Mouse (Mus musculus) embryonic facial prominence, embryonic 10.5 days (tissue): ENCODE data around the gene Vill. TPM values are rescaled to one million over a fixed set of nuclear protein-coding genes. Genes with fewer than 3 reads are reported as not detected.

Experiments
- DNase-seq: peaks from one replicate; pipeline ENCODE4 v3.0.0-alpha.2; 2017; ENCODE audit warnings: low spot score
- H3K27ac ChIP-seq: fragments of 300-500 bp; sonication (generic); replicated peaks from 2 replicates; pipeline ENCODE4 v1.5.1; 2016; ENCODE audit warnings: mild to moderate bottlenecking
- H3K27me3 ChIP-seq: fragments of 300-500 bp; sonication (generic); replicated peaks from 2 replicates; pipeline ENCODE4 v1.6.1; 2016; ENCODE audit warnings: low read depth, mild to moderate bottlenecking; ENCODE audit not compliant: poor library complexity, severe bottlenecking
- H3K36me3 ChIP-seq: fragments of 300-500 bp; sonication (generic); replicated peaks from 2 replicates; pipeline ENCODE4 v1.6.1; 2016; ENCODE audit warnings: mild to moderate bottlenecking, moderate library complexity
- H3K4me1 ChIP-seq: fragments of 300-500 bp; sonication (generic); 2 replicates; pipeline ENCODE4 v1.6.1; 2016
- H3K4me3 ChIP-seq: fragments of 300-500 bp; sonication (generic); 2 replicates; pipeline ENCODE4 v1.5.1; 2016; ENCODE audit warnings: mild to moderate bottlenecking, moderate library complexity
- H3K9me3 ChIP-seq: fragments of 300-500 bp; sonication (generic); 2 replicates; pipeline ENCODE4 v1.6.1; 2016; ENCODE audit warnings: mild to moderate bottlenecking
- WGBS: fragments of 180-500 bp; shearing (Covaris S2); methylation state at CpG from one replicate; pipeline ENCODE4 v1.1.7; 2016; 5-methylcytosine and 5-hydroxymethylcytosine counted together
- polyA plus RNA-seq: library from polyadenylated mRNA; unstranded; fragments of >200 nt; fragmentation: Nextera tagmentation; extraction: Ambion mirVana; gene quantifications from 2 replicates; pipeline ENCODE4 v1.2.1, GENCODE M21; 2016

Gene Vill
- polyA plus RNA-seq: 19.3 and 20.5 TPM in 2 replicates

DNA sequence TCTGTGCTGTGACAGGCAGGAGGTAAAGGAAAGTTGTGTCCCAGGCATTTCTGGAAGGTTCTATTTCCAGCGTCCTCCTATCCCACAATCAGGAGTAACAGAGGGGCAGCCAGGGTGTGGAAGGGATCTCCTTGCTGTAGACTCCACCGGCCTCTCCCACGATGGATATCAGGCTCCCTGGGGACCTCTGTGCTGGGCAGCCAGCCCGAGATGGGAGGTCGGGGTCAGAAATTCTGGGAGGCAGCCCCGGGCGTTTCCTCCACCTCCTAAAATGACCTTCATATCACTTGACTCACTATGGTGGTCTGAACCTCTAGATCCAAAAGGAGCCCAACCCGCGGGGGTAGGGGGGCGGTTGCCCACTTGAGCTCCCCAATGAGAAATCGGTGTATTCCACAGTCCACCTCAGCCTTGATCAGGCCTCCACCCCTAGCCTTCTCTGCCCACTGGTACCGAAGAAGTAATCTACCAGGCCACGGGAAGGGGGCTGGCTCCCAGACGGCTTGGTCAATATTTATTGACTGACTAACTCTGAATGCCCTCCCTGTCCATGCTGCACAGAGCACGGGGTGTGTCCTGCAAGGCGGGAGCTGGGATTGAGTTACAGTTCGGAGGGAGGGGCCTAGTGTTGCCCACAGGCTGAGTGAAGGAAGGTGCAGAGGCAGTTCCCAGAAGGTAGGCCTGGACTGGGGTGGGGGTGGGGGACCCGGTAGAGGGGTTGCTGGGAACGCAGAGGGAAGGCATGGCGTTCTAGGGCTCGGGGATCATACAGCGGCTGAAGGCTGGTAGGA is at the start of gene Vill:
Gene Vill (plus strand): TSS at position 625 of the 791 bp plus-strand sequence.
- peak; percentile 84 for DNase-seq
- whole genome bisulfite sequencing: 16% methylated on average over 22 of the region's 22 CpGs
- Histone ChIP-seq H3K27me3 (peaks cover 40% of the 10 kb centered on the region), H3K4me3 (peak within 1 kb of the TSS; percentile 60), H3K36me3 (no peaks in the 10 kb centered on the region), H3K4me1 (peaks cover 50% of the 10 kb centered on the region), H3K27ac (peak within 1 kb of the TSS; percentile 85), H3K9me3 (no peaks in the 10 kb centered on the region)

DNA sequence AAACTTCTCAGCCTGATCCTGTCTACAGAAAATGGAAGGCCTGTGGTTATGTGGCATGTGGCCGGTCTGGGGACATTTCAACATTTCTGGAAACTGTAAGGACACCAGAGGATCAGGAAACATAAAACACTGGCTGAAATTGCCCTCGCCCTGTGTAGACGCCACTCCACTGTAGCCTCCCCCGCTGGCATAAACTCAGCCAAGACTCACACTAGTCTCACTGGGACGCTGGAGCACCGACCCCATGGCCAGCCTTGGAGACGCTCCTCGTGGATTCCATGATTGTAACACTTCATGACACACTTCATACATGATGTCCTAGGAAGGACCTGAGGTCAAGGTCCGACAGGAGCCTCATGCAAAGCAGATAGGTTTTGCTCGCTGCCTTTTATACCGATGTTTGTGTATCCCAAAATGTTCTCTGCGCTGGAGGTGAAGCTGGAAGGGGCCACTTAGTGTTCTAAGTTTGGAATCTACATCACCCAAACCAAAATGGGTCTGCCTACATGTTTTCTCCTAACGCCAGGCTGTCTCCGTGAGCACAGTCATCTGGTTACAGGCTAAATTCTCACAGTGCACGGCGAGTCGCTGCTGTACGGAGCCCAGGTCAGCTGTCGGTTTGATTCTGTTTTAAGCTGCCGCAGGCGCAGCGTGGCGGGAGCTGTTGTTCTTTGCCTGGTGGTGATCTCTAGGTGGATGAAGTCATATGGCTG is 48.4 kb upstream of the Vill start:
- WGBS: 83% methylated on average over 23 of the region's 23 CpGs
- Histone ChIP-seq H3K27ac (peak overlapping the region; percentile 51), H3K9me3 (no peaks in the 10 kb centered on the region), H3K36me3 (0 out of 2 replicates have a peak, but pooled peaks cover 4% of the 10 kb centered on the region), H3K27me3 (no peaks in the 10 kb centered on the region), H3K4me3 (no peak overlapping the region), H3K4me1 (peaks cover 59% of the 10 kb centered on the region)
- peak; percentile 37 for DNase-seq

DNA sequence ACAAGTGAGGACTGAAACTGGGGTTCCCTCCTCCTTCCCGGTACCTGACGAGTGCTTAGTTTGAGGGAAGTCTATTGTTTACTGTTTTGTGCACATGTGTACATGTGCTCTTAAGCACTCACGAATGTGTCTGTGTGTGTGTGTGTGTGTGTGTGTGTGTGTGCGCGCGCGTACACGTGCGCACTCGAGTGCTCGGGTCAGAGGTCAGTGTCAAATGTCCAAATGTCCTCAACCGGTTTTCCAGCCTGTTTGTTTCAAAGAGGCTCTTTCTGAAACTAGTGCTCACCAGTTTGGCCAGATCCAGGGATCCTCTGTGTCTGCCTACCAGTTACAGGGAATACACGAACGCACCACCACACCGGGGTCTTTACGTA is 47.9 kb upstream of the Vill start:
- Histone ChIP-seq H3K4me1 (peaks cover 62% of the 10 kb centered on the region), H3K9me3 (no peaks in the 10 kb centered on the region), H3K27me3 (no peaks in the 10 kb centered on the region), H3K27ac (peak overlapping the region; percentile 51), H3K36me3 (0 out of 2 replicates have a peak, but pooled peaks cover 4% of the 10 kb centered on the region), H3K4me3 (no peak overlapping the region)
- DNase-seq: no peak
- 85% methylated on average over 16 of the region's 16 CpGs for WGBS

DNA sequence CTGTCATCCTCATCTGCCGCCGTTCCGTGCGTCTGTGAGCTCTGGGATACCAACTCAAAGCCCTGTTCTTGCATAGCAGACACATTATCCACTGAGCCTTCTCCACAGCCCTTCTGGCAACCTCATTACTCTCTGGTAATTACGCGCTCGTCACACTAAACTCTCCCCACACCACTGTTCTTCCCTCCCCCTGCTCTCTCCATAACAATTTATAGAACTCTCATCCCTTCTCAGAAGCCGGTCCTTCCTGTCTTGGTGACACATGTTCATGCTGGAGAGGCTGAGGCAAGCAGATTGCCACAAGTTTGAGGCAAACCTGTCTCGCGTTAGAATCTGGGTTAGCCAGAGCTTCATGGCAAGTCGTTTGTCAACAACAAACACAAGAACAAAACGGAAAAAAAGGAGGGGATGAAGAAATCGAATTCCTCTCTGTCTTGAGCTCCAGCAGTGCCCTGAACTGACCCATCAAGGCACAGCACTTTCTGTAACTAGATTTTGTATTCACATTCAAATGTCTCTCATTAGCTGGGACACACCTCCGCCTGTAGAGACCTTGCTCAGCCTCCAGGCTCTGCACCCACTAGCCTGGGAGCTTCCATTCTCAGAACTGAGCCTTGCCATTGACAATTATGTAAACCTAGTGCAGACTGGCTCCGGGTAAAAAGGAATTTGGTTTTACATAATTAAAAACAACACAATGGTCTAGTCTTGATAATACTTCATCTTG is 47.1 kb upstream of the Vill start:
- WGBS: 74% methylated on average over 15 of the region's 15 CpGs
- H3K27ac ChIP-seq: peak overlapping the region; percentile 51; the same call in 1 of the 2 replicates
- H3K36me3 ChIP-seq: 0 out of 2 replicates have a peak, but pooled peaks cover 4% of the 10 kb centered on the region
- H3K4me3 ChIP-seq: no peak overlapping the region
- H3K9me3 ChIP-seq: no peaks in the 10 kb centered on the region
- H3K4me1 ChIP-seq: peaks cover 70% of the 10 kb centered on the region
- H3K27me3 ChIP-seq: no peaks in the 10 kb centered on the region
- no peak for DNase-seq

DNA sequence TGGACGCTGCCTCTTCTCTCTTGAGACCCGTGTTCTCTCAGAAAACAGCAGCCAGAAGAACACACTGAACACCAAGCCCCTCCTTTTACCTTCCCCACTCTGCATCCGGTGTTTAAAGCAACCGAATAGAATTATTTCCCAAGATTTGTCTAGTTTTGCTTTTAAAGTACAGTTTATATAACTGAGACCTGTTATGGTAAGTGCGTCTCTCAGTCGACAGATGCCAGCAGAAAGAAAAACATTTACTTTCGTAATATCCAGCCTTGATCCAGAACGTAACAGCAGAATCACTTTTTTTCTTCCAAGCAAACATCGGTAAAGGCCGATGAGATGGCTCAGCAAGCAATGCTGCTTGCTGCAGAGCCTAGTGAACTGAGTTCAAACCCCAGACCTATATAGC is 45.3 kb upstream of the Vill start:
- 88% methylated on average over 10 of the region's 10 CpGs for WGBS
- no peaks in the 10 kb centered on the region for H3K27me3 ChIP-seq
- peaks cover 65% of the 10 kb centered on the region for H3K4me1 ChIP-seq
- no peak overlapping the region for H3K4me3 ChIP-seq
- H3K27ac ChIP-seq: no peak overlapping the region
- peaks cover 4% of the 10 kb centered on the region; the same call in 1 of the 2 replicates for H3K36me3 ChIP-seq
- DNase-seq: no peak
- H3K9me3 ChIP-seq: no peaks in the 10 kb centered on the region

DNA sequence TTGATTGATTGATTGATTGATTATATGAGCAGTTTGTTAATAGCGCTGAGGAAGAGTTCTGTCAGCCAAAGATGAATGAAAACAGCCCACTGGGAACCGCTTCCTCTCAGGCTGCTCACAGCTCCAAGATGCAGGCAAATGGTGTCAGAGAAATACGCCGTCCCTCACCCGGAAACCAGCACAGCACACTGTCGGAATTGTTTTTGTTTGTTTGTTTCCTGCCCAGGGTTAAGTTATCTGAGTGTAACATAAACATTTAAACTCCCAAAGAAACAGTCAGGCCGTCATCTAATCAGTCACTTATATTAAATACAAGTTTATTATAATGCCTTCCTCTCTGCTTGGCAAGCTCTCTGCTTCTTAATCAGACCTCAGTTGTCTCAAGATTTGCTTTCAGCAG is 43.7 kb upstream of the Vill start:
- peaks cover 55% of the 10 kb centered on the region for H3K4me1 ChIP-seq
- DNase-seq: no peak
- no peaks in the 10 kb centered on the region for H3K27me3 ChIP-seq
- H3K27ac ChIP-seq: peak overlapping the region; percentile 44; the same call in 1 of the 2 replicates
- H3K9me3 ChIP-seq: no peaks in the 10 kb centered on the region
- 73% methylated on average over 7 of the region's 7 CpGs for WGBS
- H3K36me3 ChIP-seq: peaks cover 14% of the 10 kb centered on the region
- no peak overlapping the region for H3K4me3 ChIP-seq

DNA sequence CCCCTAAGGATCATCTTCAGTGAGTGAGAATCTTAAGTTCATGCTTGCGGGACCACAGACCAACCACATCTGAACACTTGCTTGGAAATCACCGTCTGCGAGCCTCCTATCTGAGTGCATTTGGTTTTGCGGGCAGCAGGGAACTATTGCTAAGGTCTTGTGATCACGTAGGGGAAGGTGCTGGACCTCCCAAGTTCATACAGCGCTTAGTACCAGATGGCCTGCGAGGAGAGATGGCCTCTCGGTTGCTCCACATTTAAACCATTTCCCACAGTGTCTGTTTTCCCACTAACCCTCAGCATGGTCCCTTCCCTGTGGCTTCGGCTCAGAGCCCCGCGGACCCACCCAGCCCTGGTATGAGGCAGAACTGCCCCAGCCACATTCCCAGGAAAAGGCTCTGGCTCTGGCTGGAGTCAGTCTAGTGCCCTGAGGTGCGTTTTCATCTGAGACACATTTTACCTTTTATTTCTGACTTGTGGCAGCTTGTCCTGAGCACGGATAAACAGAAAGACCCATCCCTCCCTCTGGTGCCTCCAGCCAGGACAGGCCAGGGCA is 42.3 kb upstream of the Vill start:
- H3K4me3 ChIP-seq: no peak overlapping the region
- H3K9me3 ChIP-seq: no peaks in the 10 kb centered on the region
- WGBS: 80% methylated on average over 13 of the region's 13 CpGs
- no peaks in the 10 kb centered on the region for H3K27me3 ChIP-seq
- DNase-seq: peak; percentile 64
- H3K36me3 ChIP-seq: peaks cover 24% of the 10 kb centered on the region
- H3K4me1 ChIP-seq: peaks cover 42% of the 10 kb centered on the region
- peak overlapping the region; percentile 64; the same call in 1 of the 2 replicates for H3K27ac ChIP-seq

DNA sequence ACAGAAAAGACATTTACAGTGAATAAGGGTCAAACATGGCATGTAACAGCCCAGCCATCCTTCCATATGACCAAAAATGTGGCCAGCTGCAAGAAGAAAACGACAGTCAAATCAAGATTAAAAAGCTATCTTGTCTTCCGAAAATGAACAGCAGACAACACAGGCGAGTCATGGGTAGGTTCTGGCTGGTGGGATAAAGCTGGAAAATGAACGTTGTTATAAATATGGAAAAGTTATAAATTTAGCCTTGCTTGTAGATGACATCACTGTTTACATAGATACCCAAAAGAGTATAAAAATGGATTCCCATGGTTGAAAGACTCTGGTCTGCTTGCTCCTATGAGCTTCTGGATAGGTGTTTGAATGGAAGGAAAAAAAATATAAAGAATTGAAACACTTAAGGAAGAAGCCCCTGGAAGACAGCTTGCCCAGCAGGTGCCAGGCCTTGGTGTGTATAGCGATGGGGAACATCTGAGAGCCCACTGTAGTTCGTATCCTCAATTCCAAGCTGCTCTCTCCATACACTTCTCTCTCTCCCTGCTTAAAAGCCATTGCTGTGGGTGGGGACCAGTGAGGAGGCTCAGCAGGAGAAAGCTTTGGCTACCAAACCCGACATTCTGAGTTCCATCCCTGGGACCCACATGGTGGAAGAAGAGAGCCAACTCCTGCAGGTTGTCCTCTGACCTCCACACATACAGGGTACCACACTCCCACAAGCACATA is 35.6 kb upstream of the Vill start:
- WGBS: 87% methylated on average over 7 of the region's 7 CpGs
- DNase-seq: no peak
- no peak overlapping the region for H3K4me3 ChIP-seq
- no peaks in the 10 kb centered on the region for H3K9me3 ChIP-seq
- H3K27me3 ChIP-seq: no peaks in the 10 kb centered on the region
- H3K27ac ChIP-seq: no peak overlapping the region
- H3K36me3 ChIP-seq: peaks cover 39% of the 10 kb centered on the region
- peaks cover 15% of the 10 kb centered on the region for H3K4me1 ChIP-seq

DNA sequence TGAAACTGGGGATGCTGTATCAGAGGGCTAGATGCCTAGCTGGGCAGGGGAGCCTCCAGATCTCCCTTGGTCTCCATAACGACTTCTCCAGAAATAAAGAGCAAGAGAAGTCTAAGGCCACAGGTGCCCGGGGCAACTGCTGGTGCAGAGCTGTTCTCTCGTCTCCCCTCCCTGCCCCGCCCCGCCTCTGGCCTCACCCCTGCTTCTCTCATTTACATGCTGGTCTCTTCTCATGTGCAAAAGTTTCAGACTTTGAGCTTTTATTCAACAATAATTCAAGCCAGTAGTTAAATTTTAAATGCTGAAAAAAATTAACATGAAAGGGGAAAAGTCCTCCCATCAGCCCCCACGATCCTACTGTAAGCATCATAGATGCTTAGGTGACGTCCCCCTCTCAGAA is 30.8 kb upstream of the Vill start:
- DNase-seq: no peak
- Histone ChIP-seq H3K27ac (no peak overlapping the region; the same call in 1 of the 2 replicates), H3K9me3 (no peaks in the 10 kb centered on the region), H3K27me3 (no peaks in the 10 kb centered on the region), H3K4me3 (no peak overlapping the region), H3K4me1 (peaks cover 23% of the 10 kb centered on the region), H3K36me3 (peaks cover 16% of the 10 kb centered on the region)
- WGBS: 71% methylated on average over 7 of the region's 7 CpGs

DNA sequence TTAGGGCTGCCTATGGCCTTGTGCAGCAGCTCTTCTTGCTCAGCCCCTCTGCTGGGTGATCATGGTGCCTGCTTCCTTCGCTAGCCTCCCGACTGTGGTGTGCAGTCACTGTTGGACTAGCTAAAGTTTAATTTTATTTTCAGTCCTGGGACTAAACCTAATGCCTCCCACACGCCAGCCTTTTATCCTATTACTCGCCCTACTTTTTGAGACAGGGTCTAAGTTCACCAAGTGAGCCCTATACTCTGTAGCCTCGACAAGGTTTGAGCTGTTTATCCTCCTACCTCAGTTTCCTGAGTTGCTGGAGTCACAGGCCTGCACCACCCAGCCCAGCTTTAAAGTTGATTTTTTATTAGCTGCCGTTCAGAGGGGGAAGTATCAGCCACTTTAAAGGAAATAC is 27.3 kb upstream of the Vill start:
- DNase-seq: no peak
- no peaks in the 10 kb centered on the region for H3K9me3 ChIP-seq
- peaks cover 23% of the 10 kb centered on the region for H3K4me1 ChIP-seq
- H3K36me3 ChIP-seq: peaks cover 17% of the 10 kb centered on the region; the same call in 1 of the 2 replicates
- WGBS: 86% methylated on average over 6 of the region's 6 CpGs
- H3K4me3 ChIP-seq: no peak overlapping the region
- H3K27me3 ChIP-seq: no peaks in the 10 kb centered on the region
- H3K27ac ChIP-seq: no peak overlapping the region

DNA sequence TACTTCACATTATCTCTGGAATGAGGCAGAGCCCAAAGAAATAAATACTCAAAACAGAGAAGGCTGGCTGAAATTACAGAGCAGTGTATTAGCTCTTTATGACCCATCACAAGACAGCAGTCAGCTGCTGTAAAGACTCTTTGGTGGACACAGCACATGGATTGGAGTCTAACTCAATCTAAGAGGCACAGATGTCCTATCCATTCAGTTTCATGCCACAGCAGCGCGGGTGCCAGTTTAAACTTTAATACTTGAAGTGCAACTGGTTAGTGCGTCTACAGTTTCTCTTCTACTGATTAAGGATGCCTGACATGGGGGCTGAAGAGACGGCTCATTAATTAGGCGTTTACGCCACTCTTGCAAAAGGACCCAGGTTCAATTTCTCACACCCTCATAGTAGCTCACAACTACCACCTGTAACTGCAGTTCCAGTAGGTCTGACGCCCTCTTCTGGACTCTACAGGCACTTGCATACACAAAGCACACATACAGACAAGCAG is 26.7 kb upstream of the Vill start:
- Histone ChIP-seq H3K9me3 (no peaks in the 10 kb centered on the region), H3K36me3 (peaks cover 17% of the 10 kb centered on the region; the same call in 1 of the 2 replicates), H3K4me3 (no peak overlapping the region), H3K27me3 (no peaks in the 10 kb centered on the region), H3K4me1 (peaks cover 17% of the 10 kb centered on the region), H3K27ac (no peak overlapping the region)
- no peak for DNase-seq
- WGBS: 90% methylated on average over 7 of the region's 7 CpGs
